Mouse (Mus musculus) kidney, adult 2 months (tissue): ENCODE data around the gene Sh3kbp1.

Source experiments
- CTCF ChIP-seq: fragments of 200-500 bp; conservative IDR thresholded peaks from 2 replicates; pipeline ENCODE4 v1.5.1; 2011; ENCODE audit warnings: low read depth, mild to moderate bottlenecking, control low read depth, low read length, moderate library complexity, mixed read lengths; ENCODE audit not compliant: insufficient read depth, insufficient read length
- POLR2A ChIP-seq: fragments of 200-500 bp; IDR thresholded peaks from one replicate; pipeline ENCODE4 v1.6.1; 2011; ENCODE audit warnings: low read depth, low read length, control low read depth

DNA sequence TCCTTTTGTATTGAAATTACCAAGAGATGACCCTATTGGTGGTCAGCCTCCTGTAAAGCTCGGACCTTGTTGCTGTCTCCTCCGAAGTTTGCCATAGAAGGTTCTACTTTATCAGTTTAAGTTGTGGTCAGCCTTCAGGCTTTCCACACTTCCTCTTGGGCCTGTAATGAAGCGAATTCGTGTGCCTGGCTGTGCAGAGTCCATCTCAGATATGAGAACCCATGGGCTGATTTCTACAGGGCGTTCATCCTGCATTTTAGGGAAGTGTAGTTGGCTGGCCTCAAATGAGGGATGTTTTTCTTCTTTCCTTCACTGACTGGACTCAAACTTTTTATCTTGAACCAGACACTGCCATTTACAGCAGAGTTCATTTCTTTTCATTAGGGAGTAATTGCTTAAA lies 20.5 kb downstream of the Sh3kbp1 start:
- no peak for TF ChIP-seq POLR2A
- TF ChIP-seq CTCF = no peak
